Mouse (Mus musculus) fibroblast of lung, adult 2 months (primary cell): ENCODE measurements around the gene Tmem258.

ENCODE experiments used
- DNase-seq: peaks from one replicate; pipeline ENCODE4 v3.0.0-alpha.2; 2011; ENCODE audit warnings: low read depth

The Tmem258 gene

GRCm38 (mm10) chr19:10184096-10184495 is 19.7 kb upstream of the Tmem258 start:
- DNase-seq, result no peak

- no peak for DNase-seq
Observed at GRCm38 (mm10) chr19:10185876-10186275, 17.9 kb upstream of the Tmem258 start.

GRCm38 (mm10) chr19:10186569-10186968 is 17.2 kb upstream of the Tmem258 start:
- no peak for DNase-seq

- DNase-seq, result no peak
Observed at GRCm38 (mm10) chr19:10188281-10188811, 15.5 kb upstream of the Tmem258 start.

- no peak for DNase-seq
Observed at GRCm38 (mm10) chr19:10189022-10189421, 14.8 kb upstream of the Tmem258 start.

GRCm38 (mm10) chr19:10189940-10190339 is 13.9 kb upstream of the Tmem258 start:
- no peak for DNase-seq

- DNase-seq, result peak; percentile 65
Observed at GRCm38 (mm10) chr19:10190796-10191195, 13.0 kb upstream of the Tmem258 start.

- DNase-seq, result no peak
Observed at GRCm38 (mm10) chr19:10191326-10191725, 12.5 kb upstream of the Tmem258 start.

- no peak for DNase-seq
Observed at GRCm38 (mm10) chr19:10194337-10194736, 9.5 kb upstream of the Tmem258 start.

- peak; percentile 95 for DNase-seq
Observed at GRCm38 (mm10) chr19:10195252-10195651, 8.6 kb upstream of the Tmem258 start.

- no peak for DNase-seq
Observed at GRCm38 (mm10) chr19:10197130-10197529, 6.7 kb upstream of the Tmem258 start.

- DNase-seq, result no peak
Observed at GRCm38 (mm10) chr19:10198286-10198685, 5.5 kb upstream of the Tmem258 start.

- DNase-seq, result no peak
Observed at GRCm38 (mm10) chr19:10198723-10199122, 5.1 kb upstream of the Tmem258 start.

GRCm38 (mm10) chr19:10203146-10203847 is 517 bp upstream of the Tmem258 start:
- no peak for DNase-seq

- DNase-seq, result peak; percentile 64
Observed at GRCm38 (mm10) chr19:10204616-10205001, 795 bp downstream of the Tmem258 start.

- no peak for DNase-seq
Observed at GRCm38 (mm10) chr19:10205051-10205450, 1.2 kb downstream of the Tmem258 start.

- no peak for DNase-seq
Observed at GRCm38 (mm10) chr19:10208851-10209250, 5.0 kb downstream of the Tmem258 start.

GRCm38 (mm10) chr19:10210885-10211284 is 7.1 kb downstream of the Tmem258 start:
- DNase-seq, result no peak

GRCm38 (mm10) chr19:10213796-10214471 is 10.1 kb downstream of the Tmem258 start:
- DNase-seq, result no peak

- no peak for DNase-seq
Observed at GRCm38 (mm10) chr19:10216101-10216500, 12.3 kb downstream of the Tmem258 start.

- DNase-seq, result no peak
Observed at GRCm38 (mm10) chr19:10219108-10219507, 15.3 kb downstream of the Tmem258 start.

- DNase-seq, result no peak
Observed at GRCm38 (mm10) chr19:10219593-10219992, 15.8 kb downstream of the Tmem258 start.

GRCm38 (mm10) chr19:10221585-10221984 is 17.8 kb downstream of the Tmem258 start:
- no peak for DNase-seq
